Mouse (Mus musculus): ENCODE data around the gene Gm11168. TPM values are rescaled to one million over a fixed set of nuclear protein-coding genes. Genes with fewer than 3 reads are reported as not detected.
A peak's percentile ranks its signal among the peaks of the same experiment; 100 is the strongest.
"Not testable (repeated sequence)": the region's sequence is repeated elsewhere in the genome, so short reads cannot be mapped to it uniquely, and the experiment has no call there.

Gene Gm11168
- polyA plus RNA-seq, 1 experiment: not detected

- H3K36me3 ChIP-seq (ENCODE audit: control insufficient read depth, insufficient read depth, low read length); H3K4me1 ChIP-seq (ENCODE audit: control insufficient read depth, insufficient read depth, insufficient read length); H3K27ac ChIP-seq (ENCODE audit: insufficient read depth, low read length); DNase-seq (ENCODE audit: low read depth in 1 of 2, low spot score in 2 of 2); H3K27me3 ChIP-seq (ENCODE audit: control insufficient read depth, insufficient read depth, low read length); H3K4me3 ChIP-seq (ENCODE audit: extremely low read depth, insufficient read depth, insufficient read length): not testable (repeated sequence)
- WGBS: 72% methylated on average over 5 of the region's 9 CpGs
These were observed 12.2 kb downstream of the Gm11168 start, which contains the start of gene Gm10720 for GRCm38 (mm10) chr9:3015354-3015753. Gene Gm10720, plus strand, starts transcription at chr9:3015654.

- not testable (repeated sequence) for H3K4me1 ChIP-seq (ENCODE audit: control insufficient read depth, insufficient read depth, insufficient read length)
- 77% methylated on average over 6 of the region's 6 CpGs for WGBS
These were observed 12.8 kb downstream of the Gm11168 start for GRCm38 (mm10) chr9:3015896-3016295.

DNA sequence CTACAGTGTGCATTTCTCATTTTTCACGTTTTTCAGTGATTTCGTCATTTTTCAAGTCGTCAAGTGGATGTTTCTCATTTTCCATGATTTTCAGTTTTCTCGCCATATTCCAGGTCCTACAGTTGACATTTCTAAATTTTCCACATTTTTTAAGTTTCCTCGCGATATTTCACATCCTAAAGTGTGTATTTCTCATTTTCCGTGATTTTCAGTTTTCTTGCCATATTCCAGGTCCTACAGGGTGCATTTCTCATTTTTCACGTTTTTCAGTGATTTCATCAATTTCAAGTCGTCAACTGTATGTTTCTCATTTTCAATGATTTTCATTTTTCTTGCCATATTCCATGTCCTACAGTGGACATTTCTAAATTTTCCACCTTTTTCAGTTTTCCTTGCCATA, 14.0 kb downstream of the Gm11168 start, which contains the start of gene Gm10719:
Gene Gm10719 (plus strand): TSS at position 301 of the 400 bp plus-strand sequence.
- not testable (repeated sequence) for H3K4me1 ChIP-seq (ENCODE audit: control insufficient read depth, insufficient read depth, insufficient read length); H3K27me3 ChIP-seq (ENCODE audit: control insufficient read depth, insufficient read depth, low read length); H3K4me3 ChIP-seq (ENCODE audit: extremely low read depth, insufficient read depth, insufficient read length); DNase-seq (ENCODE audit: low read depth in 1 of 2, low spot score in 2 of 2); H3K27ac ChIP-seq (ENCODE audit: insufficient read depth, low read length); H3K36me3 ChIP-seq (ENCODE audit: control insufficient read depth, insufficient read depth, low read length)
- 76% methylated on average over 1 of the region's 9 CpGs for WGBS

More at GRCm38 (mm10) chr9:3015896-3016295, 12.8 kb downstream of the Gm11168 start:
- not testable (repeated sequence) for H3K27me3 ChIP-seq (ENCODE audit: control insufficient read depth, insufficient read depth, low read length); H3K27ac ChIP-seq (ENCODE audit: insufficient read depth, low read length); DNase-seq (ENCODE audit: low read depth in 1 of 2, low spot score in 2 of 2); H3K4me3 ChIP-seq (ENCODE audit: extremely low read depth, insufficient read depth, insufficient read length); H3K36me3 ChIP-seq (ENCODE audit: control insufficient read depth, insufficient read depth, low read length)

DNA sequence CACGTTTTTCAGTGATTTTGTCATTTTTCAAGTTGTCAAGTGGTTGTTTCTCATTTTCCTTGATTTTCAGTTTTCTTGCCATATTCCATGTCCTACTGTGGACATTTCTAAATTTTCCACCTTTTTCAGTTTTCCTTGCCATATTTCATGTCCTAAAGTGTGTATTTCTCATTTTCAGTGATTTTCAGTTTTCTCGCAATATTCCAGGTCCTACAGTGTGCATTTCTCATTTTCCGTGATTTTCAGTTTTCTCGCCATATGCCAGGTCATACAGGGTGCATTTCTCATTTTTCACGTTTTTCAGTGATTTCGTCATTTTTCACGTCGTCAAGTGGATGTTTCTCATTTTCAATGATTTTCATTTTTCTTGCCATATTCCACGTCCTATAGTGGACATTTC, 15.8 kb downstream of the Gm11168 start:
- H3K4me3 ChIP-seq (ENCODE audit: extremely low read depth, insufficient read depth, insufficient read length); H3K27me3 ChIP-seq (ENCODE audit: control insufficient read depth, insufficient read depth, low read length); H3K36me3 ChIP-seq (ENCODE audit: control insufficient read depth, insufficient read depth, low read length); H3K4me1 ChIP-seq (ENCODE audit: control insufficient read depth, insufficient read depth, insufficient read length); H3K27ac ChIP-seq (ENCODE audit: insufficient read depth, low read length): not testable (repeated sequence)
- DNase-seq (ENCODE audit: low read depth in 1 of 2, low spot score in 2 of 2): peak in 1 of 2 experiments; percentile 81
- 61% methylated on average over 9 of the region's 9 CpGs for WGBS

DNA sequence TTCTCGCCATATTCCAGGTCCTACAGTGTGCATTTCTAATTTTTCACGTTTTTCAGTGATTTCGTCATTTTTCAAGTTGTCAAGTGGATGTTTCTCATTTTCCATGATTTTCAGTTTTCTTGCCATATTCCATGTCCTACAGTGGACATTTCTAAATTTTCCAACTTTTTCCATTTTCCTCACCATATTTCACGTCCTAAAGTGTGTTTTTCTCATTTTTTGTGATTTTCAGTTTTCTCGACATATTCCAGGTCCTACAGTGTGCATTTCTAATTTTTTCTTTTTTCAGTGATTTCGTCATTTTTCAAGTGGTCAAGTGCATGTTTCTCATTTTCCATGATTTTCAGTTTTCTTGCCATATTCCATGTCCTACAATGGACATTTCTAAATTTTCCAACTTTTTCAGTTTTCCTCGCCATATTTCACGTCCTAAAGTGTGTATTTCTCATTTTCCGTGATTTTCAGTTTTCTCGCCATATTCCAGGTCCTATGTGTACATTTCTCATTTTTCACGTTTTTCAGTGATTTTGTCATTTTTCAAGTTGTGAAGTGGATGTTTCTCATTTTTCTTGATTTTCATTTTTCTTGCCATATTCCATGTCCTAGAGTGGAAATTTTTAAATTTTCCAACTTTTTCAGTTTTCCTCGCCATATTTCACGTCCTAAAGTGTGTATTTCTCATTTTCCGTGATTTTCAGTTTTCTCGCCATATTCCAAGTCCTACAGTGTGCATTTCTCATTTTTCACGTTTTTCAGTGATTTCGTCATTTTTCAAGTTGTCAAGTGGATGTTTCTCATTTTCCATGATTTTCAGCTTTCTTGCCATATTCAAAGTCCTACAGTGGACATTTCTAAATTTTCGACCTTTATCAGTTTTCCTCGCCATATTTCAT, 16.9 kb downstream of the Gm11168 start:
- not testable (repeated sequence) for H3K27ac ChIP-seq (ENCODE audit: insufficient read depth, low read length); H3K36me3 ChIP-seq (ENCODE audit: control insufficient read depth, insufficient read depth, low read length); H3K27me3 ChIP-seq (ENCODE audit: control insufficient read depth, insufficient read depth, low read length); H3K4me3 ChIP-seq (ENCODE audit: extremely low read depth, insufficient read depth, insufficient read length); H3K4me1 ChIP-seq (ENCODE audit: control insufficient read depth, insufficient read depth, insufficient read length)
- 76% methylated on average over 16 of the region's 19 CpGs for WGBS
- peak in 1 of 2 experiments; percentile 72 for DNase-seq (ENCODE audit: low read depth in 1 of 2, low spot score in 2 of 2)

GRCm38 (mm10) chr9:3022316-3023008, 19.3 kb downstream of the Gm11168 start:
- peak; percentile 28 to 56 for DNase-seq (ENCODE audit: low read depth in 1 of 2, low spot score in 2 of 2)
- H3K27ac ChIP-seq (ENCODE audit: insufficient read depth, low read length); H3K36me3 ChIP-seq (ENCODE audit: control insufficient read depth, insufficient read depth, low read length); H3K4me3 ChIP-seq (ENCODE audit: extremely low read depth, insufficient read depth, insufficient read length); H3K27me3 ChIP-seq (ENCODE audit: control insufficient read depth, insufficient read depth, low read length); H3K4me1 ChIP-seq (ENCODE audit: control insufficient read depth, insufficient read depth, insufficient read length): not testable (repeated sequence)
- WGBS: 78% methylated on average over 11 of the region's 13 CpGs

DNA sequence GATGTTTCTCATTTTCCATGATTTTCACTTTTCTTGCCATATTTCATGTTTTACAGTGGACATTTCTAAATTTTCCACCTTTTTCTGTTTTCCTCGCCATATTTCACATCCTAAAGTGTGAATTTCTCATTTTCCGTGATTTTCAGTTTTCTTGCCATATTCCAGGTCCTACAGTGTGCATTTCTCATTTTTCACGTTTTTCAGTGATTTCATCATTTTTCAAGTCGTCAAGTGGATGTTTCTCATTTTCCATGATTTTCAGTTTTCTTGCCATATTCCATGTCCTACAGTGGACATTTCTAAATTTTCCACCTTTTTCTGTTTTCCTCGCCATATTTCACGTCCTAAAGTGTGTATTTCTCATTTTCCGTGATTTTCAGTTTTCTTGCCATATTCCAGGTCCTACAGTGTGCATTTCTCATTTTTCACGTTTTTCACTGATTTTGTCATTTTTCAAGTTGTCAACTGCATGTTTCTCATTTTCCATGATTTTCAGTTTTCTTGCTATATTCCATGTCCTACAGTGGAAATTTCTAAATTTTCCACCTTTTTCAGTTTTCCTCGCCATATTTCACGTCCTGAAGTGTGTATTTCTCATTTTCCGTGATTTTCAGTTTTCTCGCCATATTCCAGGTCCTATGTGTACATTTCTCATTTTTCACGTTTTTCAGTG, 20.3 kb downstream of the Gm11168 start, which contains the start of gene Gm10718:
Gene Gm10718 (plus strand): TSS at position 236 of the 673 bp plus-strand sequence.
- H3K4me3 ChIP-seq (ENCODE audit: extremely low read depth, insufficient read depth, insufficient read length): not testable (repeated sequence)

DNA sequence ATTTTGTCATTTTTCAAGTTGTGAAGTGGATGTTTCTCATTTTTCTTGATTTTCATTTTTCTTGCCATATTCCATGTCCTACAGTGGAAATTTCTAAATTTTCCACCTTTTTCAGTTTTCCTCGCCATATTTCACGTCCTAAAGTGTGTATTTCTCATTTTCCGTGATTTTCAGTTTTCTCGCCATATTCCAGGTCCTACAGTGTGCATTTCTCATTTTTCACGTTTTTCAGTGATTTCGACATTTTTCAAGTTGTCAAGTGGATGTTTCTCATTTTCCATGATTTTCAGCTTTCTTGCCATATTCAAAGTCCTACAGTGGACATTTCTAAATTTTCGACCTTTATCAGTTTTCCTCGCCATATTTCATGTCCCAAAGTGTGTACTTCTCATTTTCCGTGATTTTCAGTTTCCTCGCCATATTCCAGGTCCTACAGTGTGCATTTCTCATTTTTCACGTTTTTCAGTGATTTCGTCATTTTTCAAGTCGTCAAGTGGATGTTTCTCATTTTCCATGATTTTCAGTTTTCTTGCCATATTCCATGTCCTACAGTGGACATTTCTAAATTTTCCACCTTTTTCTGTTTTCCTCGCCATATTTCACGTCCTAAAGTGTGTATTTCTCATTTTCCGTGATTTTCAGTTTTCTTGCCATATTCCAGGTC, 21.0 kb downstream of the Gm11168 start:
- not testable (repeated sequence) for H3K36me3 ChIP-seq (ENCODE audit: control insufficient read depth, insufficient read depth, low read length); H3K27ac ChIP-seq (ENCODE audit: insufficient read depth, low read length); H3K4me3 ChIP-seq (ENCODE audit: extremely low read depth, insufficient read depth, insufficient read length); H3K27me3 ChIP-seq (ENCODE audit: control insufficient read depth, insufficient read depth, low read length); H3K4me1 ChIP-seq (ENCODE audit: control insufficient read depth, insufficient read depth, insufficient read length)
- DNase-seq (ENCODE audit: low read depth in 1 of 2, low spot score in 2 of 2): peak in 1 of 2 experiments; percentile 72
- 73% methylated on average over 16 of the region's 16 CpGs for WGBS

More for the DNA sequence above, 20.3 kb downstream of the Gm11168 start, which contains the start of gene Gm10718:
- not testable (repeated sequence) for DNase-seq (ENCODE audit: low read depth in 1 of 2, low spot score in 2 of 2); H3K27me3 ChIP-seq (ENCODE audit: control insufficient read depth, insufficient read depth, low read length); H3K27ac ChIP-seq (ENCODE audit: insufficient read depth, low read length); H3K36me3 ChIP-seq (ENCODE audit: control insufficient read depth, insufficient read depth, low read length); H3K4me1 ChIP-seq (ENCODE audit: control insufficient read depth, insufficient read depth, insufficient read length)
- WGBS: 73% methylated on average over 12 of the region's 13 CpGs

GRCm38 (mm10) chr9:3024912-3025467, 21.8 kb downstream of the Gm11168 start, which contains the start of gene Gm10717:
Gene Gm10717, plus strand, starts transcription at chr9:3025417.
- H3K36me3 ChIP-seq (ENCODE audit: control insufficient read depth, insufficient read depth, low read length); H3K4me3 ChIP-seq (ENCODE audit: extremely low read depth, insufficient read depth, insufficient read length); H3K27ac ChIP-seq (ENCODE audit: insufficient read depth, low read length); H3K27me3 ChIP-seq (ENCODE audit: control insufficient read depth, insufficient read depth, low read length); H3K4me1 ChIP-seq (ENCODE audit: control insufficient read depth, insufficient read depth, insufficient read length): not testable (repeated sequence)
- 71% methylated on average over 12 of the region's 12 CpGs for WGBS
- DNase-seq (ENCODE audit: low read depth in 1 of 2, low spot score in 2 of 2): peak in 1 of 2 experiments; percentile 51
